Mouse (Mus musculus) limb, embryonic 10.5 days (tissue): ENCODE measurements around the gene Rbms3. TPM values are rescaled to one million over a fixed set of nuclear protein-coding genes. Genes with fewer than 3 reads are reported as not detected.
A peak's percentile ranks its signal among the peaks of the same experiment; 100 is the strongest.

ENCODE experiments used
- DNase-seq: peaks from one replicate; pipeline ENCODE4 v3.0.0-alpha.2; 2017; ENCODE audit warnings: low spot score
- H3K27ac ChIP-seq: fragments of 300-500 bp; sonication (generic); 2 replicates; pipeline ENCODE4 v1.5.1; 2016; ENCODE audit warnings: mild to moderate bottlenecking
- H3K27me3 ChIP-seq: fragments of 300-500 bp; sonication (generic); 2 replicates; pipeline ENCODE4 v1.6.1; 2016; ENCODE audit warnings: low read depth, mild to moderate bottlenecking; ENCODE audit not compliant: poor library complexity, severe bottlenecking
- H3K36me3 ChIP-seq: fragments of 300-500 bp; sonication (generic); 2 replicates; pipeline ENCODE4 v1.6.1; 2016; ENCODE audit warnings: mild to moderate bottlenecking, moderate library complexity
- H3K4me1 ChIP-seq: fragments of 300-500 bp; sonication (generic); 2 replicates; pipeline ENCODE4 v1.6.1; 2016
- H3K4me3 ChIP-seq: fragments of 300-500 bp; sonication (generic); 2 replicates; pipeline ENCODE4 v1.5.1; 2016; ENCODE audit warnings: mild to moderate bottlenecking, moderate library complexity
- H3K9me3 ChIP-seq: fragments of 300-500 bp; sonication (generic); replicated peaks from 2 replicates; pipeline ENCODE4 v1.6.1; 2016; ENCODE audit warnings: mild to moderate bottlenecking
- WGBS: fragments of 180-500 bp; shearing (Covaris S2); methylation state at CpG from one replicate; pipeline ENCODE4 v1.1.7; 2016; 5-methylcytosine and 5-hydroxymethylcytosine counted together
- polyA plus RNA-seq: library from polyadenylated mRNA; unstranded; fragments of >200 nt; fragmentation: Nextera tagmentation; extraction: Ambion mirVana; gene quantifications from 2 replicates; pipeline ENCODE4 v1.2.1, GENCODE M21; 2016

Rbms3 gene
- polyA plus RNA-seq, 1 experiment from 2014 or later: 35.2 TPM

DNA sequence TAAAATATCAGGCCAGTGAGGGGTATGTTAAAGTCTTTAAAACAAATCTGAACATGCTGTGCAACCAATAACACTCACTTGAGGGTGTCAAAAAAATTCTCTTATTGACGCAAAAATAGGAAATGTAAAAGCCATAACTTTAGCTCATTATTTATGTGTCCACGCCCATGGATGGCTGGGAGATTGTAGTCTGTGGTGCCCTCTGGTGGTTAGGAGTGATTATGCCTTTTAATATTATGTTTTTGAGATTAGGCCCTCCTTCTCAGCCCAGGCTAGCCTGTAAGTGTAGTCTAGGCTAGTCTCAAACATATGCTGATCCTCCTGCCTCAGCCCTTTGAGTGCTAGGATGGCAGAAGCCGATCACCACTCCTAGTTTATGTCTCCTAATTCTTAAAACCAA lies 1076.5 kb downstream of the Rbms3 start:
- 89% methylated on average over 3 of the region's 3 CpGs for WGBS
- Histone ChIP-seq H3K27me3 (no peaks in the 10 kb centered on the region), H3K4me3 (no peak overlapping the region), H3K36me3 (no peaks in the 10 kb centered on the region), H3K9me3 (no peaks in the 10 kb centered on the region), H3K4me1 (peaks cover 39% of the 10 kb centered on the region), H3K27ac (peak overlapping the region; percentile 67; the same call in 1 of the 2 replicates)
- DNase-seq: no peak

DNA sequence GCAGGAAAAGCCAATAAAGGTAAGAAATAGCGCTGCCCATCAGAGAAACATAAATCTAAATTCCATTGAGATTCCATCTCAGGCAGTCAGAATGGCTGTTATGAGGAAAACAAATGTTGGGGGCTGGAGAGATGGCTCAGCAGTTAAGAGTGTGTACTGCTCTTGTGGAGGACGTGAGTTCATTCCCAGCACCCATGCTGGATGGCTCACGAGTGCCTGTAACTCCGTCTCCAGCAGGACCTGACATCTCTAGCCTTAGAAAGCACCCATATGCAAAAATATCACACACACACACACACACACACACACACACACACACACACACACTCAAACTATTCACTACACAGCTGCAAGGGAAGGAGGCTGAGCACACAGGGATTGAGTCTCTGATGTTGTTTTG lies 1083.6 kb downstream of the Rbms3 start:
- DNase-seq: peak; percentile 25
- Histone ChIP-seq H3K9me3 (no peaks in the 10 kb centered on the region), H3K4me1 (peaks cover 16% of the 10 kb centered on the region), H3K27me3 (no peaks in the 10 kb centered on the region), H3K4me3 (no peak overlapping the region), H3K27ac (no peak overlapping the region), H3K36me3 (no peaks in the 10 kb centered on the region)
- 88% methylated on average over 4 of the region's 4 CpGs for WGBS

DNA sequence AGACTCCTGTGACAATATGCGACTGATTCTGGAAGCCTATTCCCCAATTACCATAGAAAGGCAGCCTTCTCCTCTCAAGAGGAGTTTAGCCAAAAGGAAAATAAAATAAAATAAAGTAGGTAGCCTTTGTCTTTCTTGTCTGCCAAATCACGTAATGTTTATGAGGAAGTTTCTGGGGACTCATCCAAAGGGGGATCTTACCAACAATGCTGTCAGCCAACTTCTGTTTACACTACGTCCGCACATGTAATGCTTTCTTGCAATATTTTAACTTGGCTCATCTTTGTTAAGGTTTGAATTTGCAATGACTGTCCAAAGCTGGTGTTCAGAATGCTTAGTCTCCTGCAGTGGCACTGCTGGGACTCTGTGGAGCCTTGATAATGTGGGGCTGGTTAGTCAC lies 1086.9 kb downstream of the Rbms3 start:
- no peak overlapping the region for H3K4me3 ChIP-seq
- no peak overlapping the region for H3K27ac ChIP-seq
- no peaks in the 10 kb centered on the region for H3K36me3 ChIP-seq
- DNase-seq: peak; percentile 8
- H3K27me3 ChIP-seq: no peaks in the 10 kb centered on the region
- 96% methylated on average over 4 of the region's 4 CpGs for WGBS
- H3K4me1 ChIP-seq: peaks cover 14% of the 10 kb centered on the region
- no peaks in the 10 kb centered on the region for H3K9me3 ChIP-seq

DNA sequence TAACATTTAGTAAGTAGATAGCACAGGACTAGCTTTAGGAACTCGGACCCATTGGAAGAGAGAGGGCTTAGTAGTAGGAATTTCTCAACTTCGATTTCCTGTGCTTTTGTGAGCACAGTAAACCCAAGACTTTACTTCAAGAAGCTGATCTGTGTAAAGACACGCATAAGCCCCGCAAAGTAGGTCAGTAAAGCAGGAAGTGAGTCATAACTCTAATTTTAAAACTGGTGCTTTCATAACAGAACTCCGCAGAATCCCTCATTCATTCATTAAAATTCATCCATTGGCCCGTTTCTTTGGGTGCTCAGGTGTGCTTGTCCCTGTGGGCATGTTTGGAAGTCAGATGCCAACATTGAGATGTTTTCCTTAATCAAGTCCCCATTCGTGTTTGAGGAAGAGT lies 1087.7 kb downstream of the Rbms3 start:
- Histone ChIP-seq H3K9me3 (no peaks in the 10 kb centered on the region), H3K4me3 (no peak overlapping the region), H3K27ac (no peak overlapping the region), H3K4me1 (peaks cover 14% of the 10 kb centered on the region), H3K36me3 (no peaks in the 10 kb centered on the region), H3K27me3 (no peaks in the 10 kb centered on the region)
- 90% methylated on average over 7 of the region's 7 CpGs for WGBS
- DNase-seq: peak; percentile 3

DNA sequence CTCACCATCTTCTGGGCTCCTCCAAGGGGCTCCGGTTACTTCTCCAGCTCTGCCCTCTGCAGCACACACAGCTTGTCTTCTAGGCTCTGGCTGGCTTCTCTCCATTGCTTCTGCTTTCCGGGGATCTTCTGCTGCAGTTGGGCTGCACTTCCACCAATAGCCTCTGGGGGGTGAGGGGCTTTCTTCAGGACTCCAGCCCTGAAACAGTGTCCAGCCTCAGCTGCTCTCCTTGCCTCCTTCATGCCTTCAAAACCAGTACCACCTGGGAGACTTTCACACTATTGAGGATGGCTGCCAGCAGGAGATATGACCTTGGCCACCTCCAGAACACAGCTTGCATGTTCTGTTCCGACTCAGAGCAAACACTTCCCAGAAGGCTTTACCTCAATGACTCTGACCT lies 1094.0 kb downstream of the Rbms3 start:
- peak; percentile 56 for DNase-seq
- H3K4me3 ChIP-seq: no peak overlapping the region
- no peak overlapping the region for H3K27ac ChIP-seq
- no peaks in the 10 kb centered on the region for H3K4me1 ChIP-seq
- WGBS: 65% methylated on average over 3 of the region's 3 CpGs
- no peaks in the 10 kb centered on the region for H3K36me3 ChIP-seq
- no peaks in the 10 kb centered on the region for H3K9me3 ChIP-seq
- no peaks in the 10 kb centered on the region for H3K27me3 ChIP-seq

DNA sequence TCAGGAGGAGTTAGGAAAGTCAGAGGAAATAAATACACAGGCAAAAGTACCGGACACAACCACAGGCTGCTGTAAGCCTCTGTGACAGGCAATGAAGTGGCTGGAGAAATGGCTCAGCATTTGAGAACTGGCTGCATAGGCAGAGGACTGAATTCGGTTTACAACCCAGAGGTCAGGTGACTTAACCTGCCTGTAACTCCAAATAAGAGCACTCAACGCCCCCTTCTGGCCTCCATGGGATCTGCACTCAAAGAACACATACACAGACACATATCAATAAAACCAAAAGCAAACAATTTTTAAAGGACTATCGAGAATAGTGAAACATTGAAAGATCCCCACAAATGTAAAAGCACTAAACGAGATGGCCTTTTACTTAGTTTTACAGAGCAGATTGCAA lies 1096.3 kb downstream of the Rbms3 start:
- DNase-seq: no peak
- no peaks in the 10 kb centered on the region for H3K9me3 ChIP-seq
- H3K27ac ChIP-seq: no peak overlapping the region
- no peak overlapping the region for H3K4me3 ChIP-seq
- H3K4me1 ChIP-seq: no peaks in the 10 kb centered on the region
- 78% methylated on average over 5 of the region's 5 CpGs for WGBS
- H3K36me3 ChIP-seq: no peaks in the 10 kb centered on the region
- H3K27me3 ChIP-seq: no peaks in the 10 kb centered on the region

DNA sequence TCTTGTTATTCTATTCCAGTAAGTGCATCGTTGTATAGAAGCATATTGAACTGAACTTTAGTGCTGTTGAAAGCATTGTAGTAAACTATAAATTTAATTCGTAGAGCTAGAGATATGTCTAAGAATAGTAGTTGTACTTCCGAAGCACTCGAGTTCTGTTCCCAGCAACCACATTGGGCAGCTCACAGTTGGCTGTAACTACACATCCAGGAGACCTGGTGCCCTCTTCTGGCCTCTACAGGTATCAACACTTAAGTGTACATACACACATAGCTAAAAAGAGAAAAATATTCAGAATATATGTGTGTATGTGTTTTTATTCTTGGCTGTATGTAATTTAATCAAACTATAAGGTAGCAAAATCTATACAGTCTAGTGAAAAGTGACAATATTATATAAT lies 1098.6 kb downstream of the Rbms3 start:
- H3K4me3 ChIP-seq: no peak overlapping the region
- no peaks in the 10 kb centered on the region for H3K36me3 ChIP-seq
- H3K4me1 ChIP-seq: no peaks in the 10 kb centered on the region
- 96% methylated on average over 4 of the region's 4 CpGs for WGBS
- H3K27ac ChIP-seq: no peak overlapping the region
- no peak for DNase-seq
- H3K27me3 ChIP-seq: no peaks in the 10 kb centered on the region
- no peaks in the 10 kb centered on the region for H3K9me3 ChIP-seq

DNA sequence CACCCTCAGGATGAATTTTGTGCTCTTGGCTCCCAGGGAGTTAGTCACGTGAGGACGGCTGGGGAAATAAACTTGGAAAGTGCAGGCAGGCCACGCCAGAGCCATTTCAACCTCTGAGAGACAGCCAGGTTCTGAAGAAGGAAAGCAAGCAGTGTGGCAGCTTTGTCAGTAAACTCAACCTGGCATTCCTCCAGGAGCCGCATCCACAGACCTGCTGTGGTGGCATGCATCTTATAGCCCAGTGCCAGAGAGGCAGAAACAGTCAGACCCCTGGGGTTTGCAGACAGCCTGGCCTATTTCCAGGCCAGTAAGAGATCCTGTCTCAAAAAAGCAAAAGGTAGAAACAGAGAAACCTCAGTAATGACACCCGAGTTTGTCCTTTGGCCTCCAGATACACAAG lies 1105.3 kb downstream of the Rbms3 start:
- no peaks in the 10 kb centered on the region for H3K9me3 ChIP-seq
- no peak overlapping the region for H3K4me3 ChIP-seq
- DNase-seq: no peak
- no peaks in the 10 kb centered on the region for H3K27me3 ChIP-seq
- peaks cover 8% of the 10 kb centered on the region; the same call in 1 of the 2 replicates for H3K4me1 ChIP-seq
- 88% methylated on average over 5 of the region's 5 CpGs for WGBS
- no peaks in the 10 kb centered on the region for H3K36me3 ChIP-seq
- H3K27ac ChIP-seq: 0 out of 2 replicates have a peak overlapping the region, but pooled peaks have one; percentile 4
